Mouse (Mus musculus): Measurements from ENCODE around the gene Sim2. TPM values are rescaled to one million over a fixed set of nuclear protein-coding genes. Genes with fewer than 3 reads are reported as not detected.

Sim2 gene
- polyA plus RNA-seq, 1 experiment from 2014 or later: 0.32 TPM

DNA sequence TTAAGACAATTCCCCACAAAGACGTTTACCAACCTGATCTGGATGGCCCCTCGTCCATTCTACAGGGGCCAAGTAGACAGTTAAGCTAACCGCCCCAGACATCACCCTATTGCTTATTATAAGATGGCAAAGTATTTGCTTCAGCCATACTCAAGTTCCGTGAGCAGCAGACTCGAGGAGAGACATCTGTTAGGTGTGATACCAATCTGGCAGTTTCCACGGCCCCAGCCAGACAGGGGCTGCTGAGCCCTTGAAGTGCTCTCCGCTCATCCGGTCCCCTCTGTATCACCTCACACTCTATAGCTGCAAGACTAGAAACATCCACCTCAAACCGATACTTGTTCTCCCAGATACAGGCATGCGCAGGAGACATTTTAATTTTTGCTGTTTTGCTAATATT lies 49.5 kb downstream of the Sim2 start:
- no peak for TF ChIP-seq CTCF (IDR thresholded peaks at IDR 0.05)
- in situ Hi-C loops (cut with MboI; ENCODE audit: low pct_unique_long_range_greater_than_20kb): no loop called here
- POLR2A ChIA-PET: no interaction called here

DNA sequence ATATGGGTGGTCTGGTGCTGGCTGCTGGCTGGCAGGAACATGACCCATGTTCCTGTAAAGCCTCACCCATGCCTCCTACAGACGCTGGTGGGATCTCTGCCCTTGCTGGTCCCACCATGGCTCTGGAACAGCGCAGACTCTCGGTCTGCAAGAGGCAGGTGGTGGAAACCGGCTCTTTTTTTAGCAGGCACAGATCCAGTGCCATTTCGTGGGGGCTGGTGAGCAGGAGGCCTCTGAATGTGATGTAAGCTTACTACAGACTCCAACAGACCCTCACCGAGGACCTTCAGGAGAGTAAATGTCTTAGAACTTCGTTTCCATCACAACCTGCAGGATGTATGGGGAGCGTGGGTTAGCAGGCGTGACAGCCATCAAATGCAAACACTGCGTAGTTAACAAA lies 56.0 kb downstream of the Sim2 start:
- ATAC-seq: no peak
- H3K27me3 ChIP-seq: no peaks in the 10 kb centered on the region
- POLR2A ChIA-PET: no interaction called here
- no peak for DNase-seq (ENCODE audit: low read depth, low spot score)
- TF ChIP-seq CTCF (IDR thresholded peaks at IDR 0.05): no peak
- CTCF ChIA-PET: no interaction called here
- in situ Hi-C loops (cut with MboI; ENCODE audit: low pct_unique_long_range_greater_than_20kb): no loop called here

More for the DNA sequence above, 49.5 kb downstream of the Sim2 start:
- DNase-seq (ENCODE audit: low read depth, low spot score) (no peak), ATAC-seq (no peak)
- CTCF ChIA-PET: no interaction called here
- H3K27me3 ChIP-seq: no peaks in the 10 kb centered on the region

DNA sequence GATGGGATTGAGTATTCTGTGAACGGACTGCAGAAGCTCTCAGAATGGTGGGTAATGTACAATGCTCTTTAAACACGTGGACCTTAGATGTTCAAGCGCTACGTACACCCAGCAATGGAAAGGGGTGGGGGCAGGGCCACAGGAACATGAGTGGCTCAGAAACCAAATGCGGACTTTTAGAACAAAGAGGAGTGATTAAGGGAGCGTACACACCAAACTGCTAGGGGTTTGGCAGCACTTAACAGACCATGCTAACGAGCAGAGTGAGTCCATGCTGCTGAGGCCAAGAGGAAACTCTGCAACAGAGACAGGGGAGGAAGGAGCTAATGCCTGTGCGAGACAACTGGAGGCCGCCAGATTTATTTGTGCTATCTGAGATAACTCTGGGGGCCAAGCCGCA lies 58.6 kb downstream of the Sim2 start:
- ChIA-PET POLR2A (no interaction called here), CTCF (no interaction called here)
- in situ Hi-C loops (cut with MboI; ENCODE audit: low pct_unique_long_range_greater_than_20kb): no loop called here
- ATAC-seq: no peak
- no peaks in the 10 kb centered on the region for H3K27me3 ChIP-seq
- DNase-seq (ENCODE audit: low read depth, low spot score): no peak
- TF ChIP-seq CTCF (IDR thresholded peaks at IDR 0.05): no peak

DNA sequence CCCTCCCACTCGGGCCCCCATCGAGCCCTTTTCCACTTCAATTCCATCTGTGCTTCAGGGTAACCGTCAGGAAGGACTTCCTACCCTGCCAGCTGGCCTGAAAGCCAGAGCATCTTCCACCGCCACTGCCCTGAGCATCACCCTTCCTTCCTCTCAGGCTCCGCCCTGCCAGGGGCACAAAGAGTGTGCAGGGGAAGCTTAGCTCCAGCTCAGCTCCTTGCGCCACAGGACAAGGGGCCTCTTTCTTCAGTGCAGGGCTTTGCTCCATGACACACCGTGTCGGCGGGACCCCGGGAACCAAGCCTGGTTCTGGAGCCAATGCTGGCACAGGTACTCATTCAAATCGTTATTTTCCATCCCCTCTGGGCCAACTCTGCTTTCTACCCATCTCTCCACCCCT lies 63.4 kb downstream of the Sim2 start:
- no peak for ATAC-seq
- H3K27me3 ChIP-seq: no peaks in the 10 kb centered on the region
- ChIA-PET CTCF (no interaction called here), POLR2A (interaction anchor here (0.7 kb wide), 1 partner anchor 220 kb away, joined by 3 read pairs; no protein-coding TSS in a partner anchor)
- in situ Hi-C loops (cut with MboI; ENCODE audit: low pct_unique_long_range_greater_than_20kb): no loop called here
- no peak for DNase-seq (ENCODE audit: low read depth, low spot score)
- TF ChIP-seq CTCF (IDR thresholded peaks at IDR 0.05): no peak

DNA sequence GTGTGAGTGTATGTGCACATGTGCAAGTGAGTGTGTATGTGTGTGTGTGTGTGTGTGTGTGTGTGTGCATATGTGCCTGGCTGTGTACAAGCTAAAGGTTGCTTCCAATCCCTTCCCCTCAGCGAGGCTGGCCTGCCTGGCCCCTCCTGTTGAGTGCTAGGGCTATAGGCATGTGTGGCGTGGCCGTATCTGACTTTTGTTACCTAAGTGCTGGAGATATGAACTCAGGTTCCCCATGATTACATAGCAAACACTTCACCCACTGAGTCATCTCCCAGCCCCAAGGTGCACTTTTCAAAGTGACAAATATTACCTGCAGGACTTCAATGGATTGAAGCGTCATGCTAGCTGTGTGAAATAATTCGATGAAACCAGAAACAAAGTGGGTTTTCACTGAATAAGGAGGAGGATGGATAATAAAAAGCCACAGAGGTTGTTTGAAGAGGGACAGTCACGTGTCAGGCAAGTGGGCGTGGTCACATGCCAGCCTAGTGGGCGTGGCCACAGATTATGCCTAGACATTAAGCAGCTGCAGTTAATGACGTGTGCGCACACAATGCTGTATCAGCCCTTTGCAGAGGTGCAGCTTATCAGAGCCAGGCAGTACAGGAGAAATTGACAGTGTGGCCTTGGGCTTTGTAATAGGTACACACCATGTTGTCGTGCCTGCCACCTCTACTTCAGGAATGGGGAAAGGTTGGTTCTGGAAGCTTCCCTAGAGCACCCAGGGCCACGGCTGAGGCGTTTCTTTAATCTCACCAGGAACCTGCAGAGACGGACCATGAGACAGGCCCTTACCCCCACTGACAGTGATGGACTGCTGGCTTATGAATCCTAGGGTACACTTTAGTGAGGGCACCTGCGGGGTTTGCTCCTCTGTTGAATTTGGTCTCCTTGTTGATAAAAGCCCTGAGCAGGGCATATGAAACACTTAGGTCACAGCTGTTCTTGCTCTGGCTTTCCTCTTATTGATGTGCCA lies 65.7 kb downstream of the Sim2 start:
- DNase-seq (ENCODE audit: low read depth, low spot score) (no peak), ATAC-seq (no peak)
- TF ChIP-seq CTCF (IDR thresholded peaks at IDR 0.05): no peak
- H3K27me3 ChIP-seq: no peaks in the 10 kb centered on the region
- in situ Hi-C loops (cut with MboI; ENCODE audit: low pct_unique_long_range_greater_than_20kb): no loop called here
- ChIA-PET CTCF (no interaction called here), POLR2A (interaction anchor here (0.5 kb wide), 1 partner anchor 112 kb away, joined by 3 read pairs; no protein-coding TSS in a partner anchor)

DNA sequence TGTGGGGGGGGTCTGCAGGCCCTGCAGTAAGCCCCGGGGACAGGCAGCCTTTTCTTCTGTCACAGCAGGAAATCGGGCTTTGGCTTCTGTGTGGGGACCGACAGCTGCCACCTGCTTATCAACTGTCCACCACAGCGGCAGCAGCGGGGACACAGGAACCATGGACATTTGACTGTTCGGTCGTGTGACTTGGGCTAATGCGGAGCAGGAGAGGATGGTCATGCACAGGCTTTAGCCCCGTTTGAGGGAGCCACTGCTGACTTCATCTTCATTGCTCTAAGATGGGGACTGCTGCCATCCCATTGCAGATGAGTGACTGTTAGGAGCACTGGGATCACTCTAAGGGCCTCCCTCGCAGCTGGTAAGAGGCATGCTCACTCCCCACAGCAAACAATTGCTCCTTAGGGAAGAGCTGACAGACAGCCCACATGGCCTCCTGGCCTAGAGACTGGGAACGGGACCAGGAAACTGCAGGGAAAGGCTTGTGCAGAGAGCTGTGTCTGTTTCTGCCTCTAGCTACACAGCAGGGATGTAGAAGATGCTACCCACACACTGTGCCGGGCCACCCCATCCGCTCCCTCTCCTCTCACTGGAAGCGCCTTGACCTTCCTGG lies 70.4 kb downstream of the Sim2 start:
- no peak for TF ChIP-seq CTCF (IDR thresholded peaks at IDR 0.05)
- in situ Hi-C loops (cut with MboI; ENCODE audit: low pct_unique_long_range_greater_than_20kb): no loop called here
- ChIA-PET CTCF (no interaction called here), POLR2A (interaction anchor here (1.1 kb wide), 1 partner anchor 28 kb away, joined by 3 read pairs; no protein-coding TSS in a partner anchor)
- DNase-seq (ENCODE audit: low read depth, low spot score) (no peak), ATAC-seq (no peak)
- H3K27me3 ChIP-seq: no peaks in the 10 kb centered on the region

DNA sequence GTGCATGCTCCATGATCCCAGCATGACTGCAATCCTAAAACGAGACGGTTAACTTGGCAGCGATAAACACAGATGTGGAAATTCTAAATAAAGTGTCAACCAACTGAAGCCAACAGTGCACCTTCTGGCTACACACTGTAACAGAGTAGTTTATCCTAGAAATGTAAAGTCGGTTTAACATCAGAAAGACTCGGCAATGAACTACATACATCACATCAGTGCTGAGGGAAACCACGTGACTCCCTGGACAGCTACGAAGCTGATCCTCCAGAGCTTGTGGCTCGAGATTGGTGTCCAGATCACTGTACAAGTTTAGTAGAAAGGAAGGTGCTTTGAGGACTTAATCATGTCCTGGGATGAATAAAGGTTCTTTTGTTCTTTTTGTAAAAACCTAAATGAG lies 73.1 kb downstream of the Sim2 start:
- ChIA-PET CTCF (no interaction called here), POLR2A (interaction anchor here (0.8 kb wide), 1 partner anchor 11 kb away, joined by 3 read pairs; no protein-coding TSS in a partner anchor)
- no peak for TF ChIP-seq CTCF (IDR thresholded peaks at IDR 0.05)
- no peaks in the 10 kb centered on the region for H3K27me3 ChIP-seq
- in situ Hi-C loops (cut with MboI; ENCODE audit: low pct_unique_long_range_greater_than_20kb): no loop called here
- ATAC-seq (no peak), DNase-seq (ENCODE audit: low read depth, low spot score) (no peak)

DNA sequence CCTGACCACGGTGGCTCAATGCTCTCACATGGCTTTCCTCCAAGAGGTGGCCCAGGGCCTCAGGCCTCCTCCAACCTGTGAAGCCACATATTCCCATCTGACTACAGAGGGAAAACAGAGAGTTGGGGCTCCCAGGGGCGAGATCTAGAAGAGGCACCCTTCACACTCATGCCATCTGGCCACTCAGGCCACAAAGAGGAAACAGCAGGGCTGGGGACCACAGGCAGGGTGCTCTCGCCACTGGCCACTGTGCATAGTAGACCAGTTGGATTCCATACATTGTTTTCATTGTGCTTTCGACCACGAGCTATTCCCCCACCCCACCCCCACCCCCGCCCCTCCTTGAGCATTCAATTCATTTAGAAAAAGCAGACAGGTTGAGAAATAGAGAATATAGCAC lies 77.3 kb downstream of the Sim2 start:
- DNase-seq (ENCODE audit: low read depth, low spot score): no peak
- POLR2A ChIA-PET: no interaction called here
- in situ Hi-C loops (cut with MboI; ENCODE audit: low pct_unique_long_range_greater_than_20kb): no loop called here
- CTCF ChIA-PET: interaction anchor here (0.8 kb wide), 1 partner anchor 16 kb away, joined by 3 read pairs; no protein-coding TSS in a partner anchor
- H3K27me3 ChIP-seq: no peaks in the 10 kb centered on the region
- no peak for TF ChIP-seq CTCF (IDR thresholded peaks at IDR 0.05)
- ATAC-seq: no peak

DNA sequence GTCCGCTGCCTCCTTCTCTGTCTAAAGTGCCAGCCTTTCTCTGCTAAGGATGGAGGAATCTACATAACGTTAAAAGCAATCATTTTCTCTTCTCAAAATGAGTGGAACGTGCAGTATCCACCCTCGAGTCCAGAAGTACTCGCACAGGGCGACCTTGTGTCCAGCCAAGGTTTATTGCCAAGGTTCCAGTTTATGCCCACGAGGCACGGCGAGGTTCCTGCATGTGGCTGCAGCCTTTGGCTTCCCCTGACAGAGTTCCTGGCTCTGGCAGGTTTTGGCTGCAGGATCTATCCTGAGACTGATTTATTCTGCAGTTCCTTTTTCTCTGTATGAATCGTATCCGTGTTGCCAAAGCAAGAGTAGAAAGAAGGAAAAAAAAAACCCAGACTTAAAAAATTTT lies 78.3 kb downstream of the Sim2 start:
- no peak for ATAC-seq
- TF ChIP-seq CTCF (IDR thresholded peaks at IDR 0.05): no peak
- in situ Hi-C loops (cut with MboI; ENCODE audit: low pct_unique_long_range_greater_than_20kb): no loop called here
- no peaks in the 10 kb centered on the region for H3K27me3 ChIP-seq
- DNase-seq (ENCODE audit: low read depth, low spot score): no peak
- CTCF ChIA-PET: no interaction called here
- POLR2A ChIA-PET: no interaction called here

DNA sequence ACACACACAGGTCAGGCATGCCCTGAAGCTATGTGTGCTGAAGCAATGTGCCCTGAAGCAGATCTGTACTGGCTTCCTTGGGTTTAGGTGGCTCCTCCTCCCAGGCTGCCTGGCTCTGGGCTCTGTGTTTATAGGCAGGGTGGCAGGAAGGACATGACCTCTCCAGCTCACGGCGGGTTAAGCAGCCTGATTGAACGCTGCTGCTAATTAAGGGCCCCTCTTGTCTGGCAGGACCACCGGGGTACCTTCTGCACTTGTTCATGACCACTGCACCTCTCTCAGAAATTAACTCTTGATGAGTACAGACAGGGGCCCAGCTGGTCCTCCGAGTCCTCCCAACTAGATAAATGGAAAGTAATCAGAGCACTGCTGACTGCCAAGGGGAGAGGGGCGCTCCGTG lies 79.5 kb downstream of the Sim2 start:
- DNase-seq (ENCODE audit: low read depth, low spot score): no peak
- TF ChIP-seq CTCF (IDR thresholded peaks at IDR 0.05): no peak
- CTCF ChIA-PET: no interaction called here
- in situ Hi-C loops (cut with MboI; ENCODE audit: low pct_unique_long_range_greater_than_20kb): no loop called here
- no peaks in the 10 kb centered on the region for H3K27me3 ChIP-seq
- ATAC-seq: no peak
- POLR2A ChIA-PET: no interaction called here

DNA sequence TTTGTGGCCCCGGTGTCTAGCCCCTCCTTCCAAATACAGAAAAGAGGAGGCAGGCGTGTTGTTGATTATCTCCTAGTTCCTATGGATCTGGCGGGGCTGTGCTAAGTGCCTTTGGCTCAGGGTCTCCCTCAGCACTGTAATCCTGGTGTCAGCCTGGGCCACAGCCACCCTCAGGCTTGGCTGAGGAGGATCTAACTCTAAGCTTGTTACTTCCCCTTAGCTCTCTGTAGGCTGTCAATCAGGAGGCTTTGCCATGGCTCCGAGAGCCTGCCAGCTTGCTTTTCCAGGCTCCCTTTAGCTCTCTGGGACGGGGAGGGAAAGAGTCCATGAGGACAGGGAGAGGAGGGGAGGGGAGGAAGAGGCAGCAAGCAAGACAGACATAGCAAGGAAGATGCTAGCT lies 80.2 kb downstream of the Sim2 start:
- no peaks in the 10 kb centered on the region for H3K27me3 ChIP-seq
- ATAC-seq (no peak), DNase-seq (ENCODE audit: low read depth, low spot score) (no peak)
- ChIA-PET CTCF (no interaction called here), POLR2A (no interaction called here)
- no peak for TF ChIP-seq CTCF (IDR thresholded peaks at IDR 0.05)
- in situ Hi-C loops (cut with MboI; ENCODE audit: low pct_unique_long_range_greater_than_20kb): no loop called here

Data from Patski (cell line).